Mouse (Mus musculus): Measurements from ENCODE around the gene Cpsf6. TPM values are rescaled to one million over a fixed set of nuclear protein-coding genes. Genes with fewer than 3 reads are reported as not detected.
"Not testable (repeated sequence)": the region's sequence is repeated elsewhere in the genome, so short reads cannot be mapped to it uniquely, and the experiment has no call there.

Cpsf6 gene
- polyA plus RNA-seq, 1 experiment from 2014 or later, result 53.6 TPM

DNA sequence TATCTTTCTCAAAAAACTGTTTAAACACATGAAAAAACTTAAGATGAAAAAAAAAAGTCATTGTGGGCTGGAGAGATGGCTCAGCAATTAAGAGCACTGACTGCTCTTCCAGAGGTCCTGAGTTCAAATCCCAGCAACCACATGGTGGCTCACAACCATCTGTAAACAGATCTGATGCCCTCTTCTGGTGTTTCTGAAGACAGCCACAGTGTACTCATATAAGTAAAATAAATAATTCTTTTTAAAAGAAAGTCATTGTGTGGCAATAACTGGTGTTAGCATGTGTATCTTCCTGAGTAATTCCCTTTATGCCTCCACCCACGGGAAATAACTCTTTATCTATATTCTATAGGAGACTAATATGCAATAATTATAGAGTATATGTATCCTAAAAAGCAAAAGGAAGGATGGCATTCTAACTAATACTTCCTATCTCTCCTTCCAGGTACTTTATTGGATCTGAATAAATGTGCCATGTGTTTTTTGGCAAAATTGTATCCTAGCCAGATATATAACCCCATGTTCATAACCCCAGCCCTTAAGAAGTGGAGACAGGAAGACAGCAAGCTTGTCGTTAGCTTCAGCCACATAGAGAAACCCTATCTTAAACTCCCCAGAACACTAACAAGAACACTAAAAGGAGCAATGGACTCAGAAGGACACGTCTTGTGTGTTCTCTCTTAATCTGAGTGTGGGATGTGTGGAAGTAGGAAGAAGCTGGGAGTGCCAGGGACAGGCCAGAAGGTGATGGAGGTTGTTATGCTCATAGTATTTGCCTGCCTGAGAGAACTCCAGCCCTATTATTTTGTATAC, 15.1 kb upstream of the Cpsf6 start:
- Histone ChIP-seq H3K4me1 (replicated peaks; ENCODE audit: control insufficient read depth, insufficient read depth) (no peaks in the 10 kb centered on the region; the same call in 1 of the 2 replicates), H3K27ac (replicated peaks) (no peak overlapping the region), H3K4me2 (replicated peaks; ENCODE audit: low read depth) (no peak overlapping the region), H3K4me3 (ENCODE audit: low read depth, low read length) (no peak overlapping the region), H3K27me3 (ENCODE audit: control insufficient read depth, insufficient read depth, low read length) (no peaks in the 10 kb centered on the region), H3K36me3 (ENCODE audit: control insufficient read depth, insufficient read depth, low read length) (no peaks in the 10 kb centered on the region), H3K9me3 (ENCODE audit: control insufficient read depth, low read length) (no peaks in the 10 kb centered on the region), H3K9ac (ENCODE audit: low read length) (no peak overlapping the region)
- ATAC-seq (ENCODE audit: low FRiP score, low TSS enrichment) (no peak), DNase-seq (ENCODE audit: low spot score) (no peak)
- TF ChIP-seq EP300 (optimal IDR thresholded peaks at IDR 0.05), result no peak
- TF ChIP-seq CTCF (IDR thresholded peaks at IDR 0.05; ENCODE audit: low read depth), result peak; percentile 6; the same call in 1 of the 2 replicates
- 66% methylated on average over 3 of the region's 3 CpGs for WGBS

DNA sequence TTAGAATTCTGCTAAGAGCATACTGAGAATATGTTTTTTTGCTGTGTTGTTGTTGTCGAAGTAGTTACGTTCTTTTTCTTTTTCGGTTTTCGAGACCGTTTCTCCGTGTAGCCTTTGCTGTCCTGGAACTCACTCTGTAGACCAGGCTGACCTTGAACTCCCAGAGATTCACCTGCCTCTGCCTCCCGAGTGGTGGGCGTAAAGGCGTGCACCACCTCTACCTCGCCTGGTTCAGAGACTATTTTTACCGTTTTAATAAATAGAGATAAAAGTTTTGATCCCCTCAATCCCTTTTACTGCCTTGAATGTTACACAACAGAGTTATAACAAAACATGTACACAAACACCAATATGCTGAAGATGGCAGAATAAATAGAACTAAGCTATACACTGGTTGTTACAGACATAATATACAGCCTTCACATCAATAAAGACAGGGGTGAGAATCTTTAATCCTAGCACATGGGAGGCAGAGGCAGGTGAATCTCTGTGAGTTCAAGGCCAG, 14.1 kb upstream of the Cpsf6 start:
- no peak for DNase-seq (ENCODE audit: low spot score)
- H3K4me3 ChIP-seq (ENCODE audit: low read depth, low read length), result peak overlapping the region; percentile 38
- peak overlapping the region; percentile 66 for H3K4me2 ChIP-seq (replicated peaks; ENCODE audit: low read depth)
- no peak overlapping the region for H3K27ac ChIP-seq (replicated peaks)
- H3K27me3 ChIP-seq (ENCODE audit: control insufficient read depth, insufficient read depth, low read length), result no peaks in the 10 kb centered on the region
- H3K9me3 ChIP-seq (ENCODE audit: control insufficient read depth, low read length), result no peaks in the 10 kb centered on the region
- no peak for ATAC-seq (ENCODE audit: low FRiP score, low TSS enrichment)
- TF ChIP-seq EP300 (optimal IDR thresholded peaks at IDR 0.05), result no peak
- TF ChIP-seq CTCF (IDR thresholded peaks at IDR 0.05; ENCODE audit: low read depth), result no peak
- H3K4me1 ChIP-seq (replicated peaks; ENCODE audit: control insufficient read depth, insufficient read depth), result no peaks in the 10 kb centered on the region; the same call in 1 of the 2 replicates
- WGBS, result 57% methylated on average over 11 of the region's 11 CpGs
- H3K9ac ChIP-seq (ENCODE audit: low read length), result no peak overlapping the region
- no peaks in the 10 kb centered on the region for H3K36me3 ChIP-seq (ENCODE audit: control insufficient read depth, insufficient read depth, low read length)

DNA sequence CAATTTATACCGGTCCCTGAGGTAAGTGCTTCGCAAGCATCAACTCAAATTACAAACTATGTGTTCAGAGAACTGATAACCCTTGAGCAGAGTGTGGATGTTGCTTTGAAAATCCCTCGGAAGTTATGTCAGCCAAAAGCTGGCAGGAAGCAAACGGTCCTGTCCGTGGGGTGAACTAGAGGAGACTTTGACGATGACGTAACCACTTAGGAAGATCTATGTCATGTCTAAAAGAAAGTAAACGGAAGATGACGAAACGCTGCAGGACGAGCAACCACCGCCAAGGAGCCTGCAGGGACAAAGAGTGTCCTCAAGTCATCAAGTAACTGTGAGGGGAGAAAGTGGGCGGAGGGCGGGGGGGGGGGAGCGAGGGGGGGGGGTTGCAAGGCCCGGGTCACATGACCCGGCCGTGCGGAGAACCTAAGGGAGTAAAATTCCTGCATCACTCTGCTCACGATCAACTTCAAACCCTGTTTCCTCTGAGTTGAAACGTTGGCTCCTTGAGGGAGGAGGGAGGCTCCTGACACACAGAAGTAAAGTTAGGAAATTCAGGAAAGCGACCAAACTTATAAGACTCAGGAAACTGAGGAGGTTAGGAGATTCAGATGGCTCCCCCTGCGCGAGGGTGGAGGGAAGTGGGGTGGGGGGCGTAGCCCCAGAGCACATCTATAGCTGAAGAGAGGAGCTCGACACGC, 13.5 kb upstream of the Cpsf6 start:
- peak overlapping the region; percentile 41; the same call in 1 of the 2 replicates for H3K9ac ChIP-seq (ENCODE audit: low read length)
- DNase-seq (ENCODE audit: low spot score) (peak; percentile 29), ATAC-seq (ENCODE audit: low FRiP score, low TSS enrichment) (peak; percentile 82)

DNA sequence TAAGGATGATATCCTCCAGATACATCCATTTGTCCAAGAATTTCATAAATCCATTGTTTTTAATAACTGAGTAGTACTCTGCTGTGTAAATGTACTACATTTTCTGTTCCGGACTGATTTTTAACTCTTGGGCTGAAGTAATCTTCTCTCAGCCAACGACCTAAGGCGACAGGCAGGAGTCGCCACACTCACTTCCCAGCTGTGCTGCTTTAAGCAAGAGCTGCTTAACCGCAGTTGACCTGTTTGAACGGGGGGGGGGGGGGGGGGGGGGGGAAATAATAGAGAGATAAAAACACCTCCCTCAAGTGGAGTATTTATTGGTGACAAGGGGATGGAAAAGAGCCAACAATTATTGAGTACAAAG, 13.0 kb upstream of the Cpsf6 start:
- Histone ChIP-seq H3K4me1 (replicated peaks; ENCODE audit: control insufficient read depth, insufficient read depth) (no peaks in the 10 kb centered on the region; the same call in 1 of the 2 replicates), H3K36me3 (ENCODE audit: control insufficient read depth, insufficient read depth, low read length) (no peaks in the 10 kb centered on the region), H3K27ac (replicated peaks) (no peak overlapping the region), H3K4me3 (ENCODE audit: low read depth, low read length) (peak overlapping the region; percentile 38; the same call in 1 of the 2 replicates), H3K4me2 (replicated peaks; ENCODE audit: low read depth) (peak overlapping the region; percentile 66; the same call in 1 of the 2 replicates), H3K9ac (ENCODE audit: low read length) (no peak overlapping the region), H3K9me3 (ENCODE audit: control insufficient read depth, low read length) (no peaks in the 10 kb centered on the region), H3K27me3 (ENCODE audit: control insufficient read depth, insufficient read depth, low read length) (no peaks in the 10 kb centered on the region)
- WGBS, result 4% methylated on average over 6 of the region's 6 CpGs
- peak; percentile 30 for DNase-seq (ENCODE audit: low spot score)
- peak; percentile 19; the same call in 1 of the 2 replicates for ATAC-seq (ENCODE audit: low FRiP score, low TSS enrichment)
- TF ChIP-seq CTCF (IDR thresholded peaks at IDR 0.05; ENCODE audit: low read depth) (peak; percentile 23; the same call in 1 of the 2 replicates), EP300 (optimal IDR thresholded peaks at IDR 0.05) (no peak)

More for the DNA sequence above, 13.5 kb upstream of the Cpsf6 start:
- H3K4me1 ChIP-seq (replicated peaks; ENCODE audit: control insufficient read depth, insufficient read depth), result no peaks in the 10 kb centered on the region; the same call in 1 of the 2 replicates
- H3K36me3 ChIP-seq (ENCODE audit: control insufficient read depth, insufficient read depth, low read length), result no peaks in the 10 kb centered on the region
- TF ChIP-seq EP300 (optimal IDR thresholded peaks at IDR 0.05), result no peak
- peak overlapping the region; percentile 66 for H3K4me2 ChIP-seq (replicated peaks; ENCODE audit: low read depth)
- H3K27me3 ChIP-seq (ENCODE audit: control insufficient read depth, insufficient read depth, low read length), result no peaks in the 10 kb centered on the region
- 3% methylated on average over 24 of the region's 27 CpGs for WGBS
- peak overlapping the region; percentile 38 for H3K4me3 ChIP-seq (ENCODE audit: low read depth, low read length)
- H3K27ac ChIP-seq (replicated peaks), result no peak overlapping the region
- no peaks in the 10 kb centered on the region for H3K9me3 ChIP-seq (ENCODE audit: control insufficient read depth, low read length)

DNA sequence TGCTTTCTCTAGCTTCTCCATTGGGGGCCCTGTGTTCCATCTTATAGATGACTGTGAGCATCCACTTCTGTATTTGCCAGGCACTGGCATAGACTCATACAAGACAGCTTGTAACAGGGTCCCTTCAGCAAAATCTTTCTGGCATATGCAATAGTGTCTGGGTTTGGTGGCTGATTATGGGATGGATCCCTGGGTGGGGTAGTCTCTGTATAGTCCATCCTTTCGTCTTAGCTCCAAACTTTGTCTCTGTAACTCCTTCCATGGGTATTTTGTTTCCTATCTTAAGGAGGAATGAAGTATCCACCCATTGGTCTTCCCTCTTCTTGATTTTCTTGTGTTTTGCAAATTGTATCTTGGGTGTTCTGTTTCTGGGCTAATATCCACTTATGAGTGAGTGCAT, 12.6 kb upstream of the Cpsf6 start:
- not testable (repeated sequence) for H3K4me2 ChIP-seq (replicated peaks; ENCODE audit: low read depth); ATAC-seq (ENCODE audit: low FRiP score, low TSS enrichment); DNase-seq (ENCODE audit: low spot score); H3K4me3 ChIP-seq (ENCODE audit: low read depth, low read length); H3K27me3 ChIP-seq (ENCODE audit: control insufficient read depth, insufficient read depth, low read length); H3K27ac ChIP-seq (replicated peaks); H3K36me3 ChIP-seq (ENCODE audit: control insufficient read depth, insufficient read depth, low read length); H3K9ac ChIP-seq (ENCODE audit: low read length); H3K9me3 ChIP-seq (ENCODE audit: control insufficient read depth, low read length); H3K4me1 ChIP-seq (replicated peaks; ENCODE audit: control insufficient read depth, insufficient read depth)
- WGBS, result 90% methylated on average over 1 of the region's 1 CpGs

All from stomach, postnatal 0 days (tissue).